Mouse (Mus musculus) MEL (cell line): ENCODE data around the gene Fastk. TPM values are rescaled to one million over a fixed set of nuclear protein-coding genes. Genes with fewer than 3 reads are reported as not detected.

Experiments
- DNase-seq: peaks from one replicate; pipeline ENCODE4 v3.0.0; 2011; ENCODE audit warnings: low read depth, low spot score
- H3K27ac ChIP-seq: 2 replicates; pipeline ENCODE4 v1.5.1; 2012; ENCODE audit warnings: low read depth, mild to moderate bottlenecking, control low read depth, low read length, moderate library complexity; ENCODE audit not compliant: control insufficient read depth
- H3K27me3 ChIP-seq, 2 experiments: fragments of 150-350 bp in 1 of 2; sonication (generic) in 1 of 2; 2 replicates each; pipeline ENCODE4 v1.6.1; 2012; ENCODE audit warnings: low read length in 2 of 2, mild to moderate bottlenecking in 2 of 2, improper control_type of control experiment in 1 of 2, moderate library complexity in 1 of 2; ENCODE audit not compliant: insufficient read depth in 2 of 2, control insufficient read depth in 1 of 2
- H3K36me3 ChIP-seq, 2 experiments: 2 replicates each; pipeline ENCODE4 v1.6.1; 2012 to 2014; ENCODE audit warnings: low read length in 2 of 2, improper control_type of control experiment in 1 of 2, inconsistent platforms in 1 of 2, mild to moderate bottlenecking in 1 of 2; ENCODE audit not compliant: insufficient read depth in 2 of 2, control insufficient read depth in 1 of 2
- H3K4me1 ChIP-seq, 2 experiments: fragments of 150-350 bp in 1 of 2; sonication (generic) in 1 of 2; 2 replicates each; pipeline ENCODE4 v1.6.1; 2012; ENCODE audit warnings: low read length in 2 of 2, improper control_type of control experiment in 1 of 2, mild to moderate bottlenecking in 1 of 2; ENCODE audit not compliant: insufficient read depth in 2 of 2, control insufficient read depth in 1 of 2
- H3K4me3 ChIP-seq, 2 experiments: fragments of 150-350 bp in 1 of 2; sonication (generic) in 1 of 2; 2 replicates each; pipeline ENCODE4 v1.5.1; 2012; ENCODE audit warnings: low read depth in 2 of 2, low read length in 2 of 2, mild to moderate bottlenecking in 2 of 2, moderate library complexity in 2 of 2, control low read depth in 1 of 2, improper control_type of control experiment in 1 of 2; ENCODE audit not compliant: control insufficient read depth in 1 of 2, insufficient read depth in 1 of 2
- H3K79me2 ChIP-seq: 2 replicates; pipeline ENCODE4 v1.6.1; 2012; ENCODE audit warnings: mild to moderate bottlenecking, low read length, moderate library complexity; ENCODE audit not compliant: control insufficient read depth, poor library complexity, insufficient read depth
- H3K9ac ChIP-seq: 2 replicates; pipeline ENCODE4 v1.6.1; 2012; ENCODE audit warnings: low read depth, mild to moderate bottlenecking, control low read depth, low read length, moderate library complexity; ENCODE audit not compliant: control insufficient read depth, poor library complexity, severe bottlenecking
- H3K9me3 ChIP-seq: fragments of 150-350 bp; sonication (generic); replicated peaks from 2 replicates; pipeline ENCODE4 v1.6.1; 2012; ENCODE audit warnings: mild to moderate bottlenecking, low read length, improper control_type of control experiment, moderate library complexity; ENCODE audit not compliant: insufficient read depth
- CHD2 ChIP-seq: IDR thresholded peaks from 2 replicates; pipeline ENCODE4 v1.6.1; 2011; ENCODE audit warnings: low read length, improper control_type of control experiment
- CTCF ChIP-seq, 3 experiments: IDR thresholded peaks in 2 of 3; conservative IDR thresholded peaks in 1 of 3; 2 replicates each; pipeline ENCODE4 v1.5.1; 2011 to 2012; ENCODE audit warnings: low read length in 3 of 3, low read depth in 2 of 3, mild to moderate bottlenecking in 2 of 3, improper control_type of control experiment in 1 of 3, inconsistent platforms in 1 of 3, mixed read lengths in 1 of 3, moderate library complexity in 1 of 3; ENCODE audit not compliant: control insufficient read depth in 1 of 3, insufficient read depth in 1 of 3, poor library complexity in 1 of 3, severe bottlenecking in 1 of 3
- E2F4 ChIP-seq: IDR thresholded peaks from 2 replicates; pipeline ENCODE4 v1.6.1; 2011; ENCODE audit warnings: low read depth, low read length, improper control_type of control experiment, borderline replicate concordance
- ELF1 ChIP-seq: IDR thresholded peaks from 2 replicates; pipeline ENCODE4 v1.6.1; 2014; ENCODE audit warnings: low read depth, mild to moderate bottlenecking, inconsistent platforms, low read length, improper control_type of control experiment, moderate library complexity
- EP300 ChIP-seq, 2 experiments: IDR thresholded peaks; 2 replicates each; pipeline ENCODE4 v1.6.1; 2011; ENCODE audit warnings: improper control_type of control experiment in 2 of 2, low read length in 2 of 2, low read depth in 1 of 2, mild to moderate bottlenecking in 1 of 2
- GATA1 ChIP-seq: IDR thresholded peaks from 2 replicates; pipeline ENCODE4 v1.6.1; 2011; ENCODE audit warnings: low read depth, low read length, improper control_type of control experiment
- HCFC1 ChIP-seq: IDR thresholded peaks from 2 replicates; pipeline ENCODE4 v1.6.1; 2012; ENCODE audit warnings: low read depth, mild to moderate bottlenecking, inconsistent platforms, low read length, improper control_type of control experiment, moderate library complexity
- JUND ChIP-seq: IDR thresholded peaks from 2 replicates; pipeline ENCODE4 v1.6.1; 2011; ENCODE audit warnings: low read depth, mild to moderate bottlenecking, improper control_type of control experiment, low read length
- KAT2A ChIP-seq: conservative IDR thresholded peaks from 2 replicates; pipeline ENCODE4 v1.6.1; 2012; ENCODE audit warnings: low read depth, low read length, improper control_type of control experiment, inconsistent platforms
- MAX ChIP-seq: IDR thresholded peaks from 2 replicates; pipeline ENCODE4 v1.6.1; 2011; ENCODE audit warnings: low read length, improper control_type of control experiment
- MEF2A ChIP-seq: IDR thresholded peaks from 2 replicates; pipeline ENCODE4 v1.6.1; 2014; ENCODE audit warnings: low read depth, mild to moderate bottlenecking, inconsistent platforms, low read length, improper control_type of control experiment; ENCODE audit not compliant: poor library complexity, insufficient replicate concordance, severe bottlenecking; ENCODE audit errors: extremely low read depth
- MYB ChIP-seq: IDR thresholded peaks from 2 replicates; pipeline ENCODE4 v1.6.1; 2011; ENCODE audit warnings: mild to moderate bottlenecking, low read depth, low read length, improper control_type of control experiment
- NELFE ChIP-seq: IDR thresholded peaks from 2 replicates; pipeline ENCODE4 v1.6.1; 2011; ENCODE audit warnings: low read depth, low read length, improper control_type of control experiment
- POLR2A ChIP-seq, 2 experiments: IDR thresholded peaks; 2 replicates each; pipeline ENCODE4 v1.6.1; 2011 to 2012; ENCODE audit warnings: low read length in 2 of 2, mild to moderate bottlenecking in 2 of 2, control low read depth in 1 of 2, improper control_type of control experiment in 1 of 2, low read depth in 1 of 2, moderate library complexity in 1 of 2; ENCODE audit not compliant: control insufficient read depth in 1 of 2, insufficient read depth in 1 of 2, poor library complexity in 1 of 2
- RAD21 ChIP-seq: IDR thresholded peaks from 2 replicates; pipeline ENCODE4 v1.6.1; 2011; ENCODE audit warnings: mild to moderate bottlenecking, low read depth, low read length, improper control_type of control experiment
- SMC3 ChIP-seq: IDR thresholded peaks from 2 replicates; pipeline ENCODE4 v1.6.1; 2011; ENCODE audit warnings: low read depth, low read length, improper control_type of control experiment
- TBP ChIP-seq: IDR thresholded peaks from 2 replicates; pipeline ENCODE4 v1.8.0; 2011; ENCODE audit warnings: low read depth, low read length, improper control_type of control experiment
- USF1 ChIP-seq: IDR thresholded peaks from 2 replicates; pipeline ENCODE4 v1.6.1; 2014; ENCODE audit warnings: low read depth, mild to moderate bottlenecking, inconsistent platforms, low read length, improper control_type of control experiment, moderate library complexity
- ZC3H11A ChIP-seq: IDR thresholded peaks from 2 replicates; pipeline ENCODE4 v1.6.1; 2012; ENCODE audit warnings: low read depth, mild to moderate bottlenecking, inconsistent platforms, low read length, improper control_type of control experiment
- polyA plus RNA-seq, 2 experiments: library from polyadenylated mRNA; stranded (reverse) in 1 of 2; unstranded in 1 of 2; fragments of >175 nt in 1 of 2; fragments of >200 nt in 1 of 2; gene quantifications; 2 replicates each; pipeline versions ENCODE4 v1.2.1 to v1.2.4; 2012; ENCODE audit warnings: low replicate concordance in 2 of 2, low read depth in 1 of 2; ENCODE audit not compliant: insufficient read length in 2 of 2, insufficient read depth in 1 of 2, missing spikeins in 1 of 2
- total RNA-seq: library from RNA; depleted of rRNA; stranded (reverse); fragments of 300-350 nt; gene quantifications from 2 replicates; pipeline ENCODE4 v1.2.3, GENCODE M21; 2012

Fastk gene
- total and polyA plus RNA-seq, 3 experiments = 111 to 273 (median 228) TPM

DNA sequence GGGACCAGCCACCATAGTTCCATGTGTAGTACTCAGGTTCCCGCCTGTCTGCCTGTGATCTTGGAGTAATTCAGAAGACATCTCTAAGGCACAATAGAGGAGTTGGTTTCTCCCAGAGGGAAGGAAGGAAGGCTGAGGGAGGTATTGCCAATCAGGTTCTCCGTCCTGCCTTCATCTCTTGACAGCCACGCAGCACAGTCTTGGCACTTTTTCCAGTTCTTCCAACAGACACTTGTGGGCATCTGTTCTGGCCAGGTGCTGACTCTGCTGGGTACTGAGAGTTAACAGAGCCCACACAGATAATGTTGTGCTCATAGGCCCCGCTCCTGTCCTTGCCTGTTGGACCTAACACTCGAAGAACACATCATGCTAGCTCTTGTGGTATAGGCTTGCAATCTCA lies 41.7 kb upstream of the Fastk start:
- no peak overlapping the region for H3K27ac ChIP-seq
- no peaks in the 10 kb centered on the region for H3K9me3 ChIP-seq
- no peaks in the 10 kb centered on the region for H3K79me2 ChIP-seq
- no peaks in the 10 kb centered on the region for H3K4me1 ChIP-seq
- no peak overlapping the region for H3K4me3 ChIP-seq
- TF ChIP-seq SMC3 = no peak
- TF ChIP-seq MEF2A = no peak
- no peak for TF ChIP-seq MYB
- TF ChIP-seq E2F4 = no peak
- TF ChIP-seq NELFE = no peak
- TF ChIP-seq TBP = no peak
- TF ChIP-seq CHD2 = no peak
- TF ChIP-seq GATA1 = no peak
- no peak for TF ChIP-seq USF1
- no peak for TF ChIP-seq CTCF (IDR thresholded peaks at IDR 0.05 in 2 of 3, conservative IDR thresholded peaks at IDR 0.05 in 1 of 3; ENCODE audit: control insufficient read depth in 1 of 3, insufficient read depth in 1 of 3, low read depth in 2 of 3, low read length in 3 of 3, poor library complexity in 1 of 3, severe bottlenecking in 1 of 3)
- no peak for TF ChIP-seq MAX
- TF ChIP-seq EP300 (IDR thresholded peaks at IDR 0.05; ENCODE audit: low read depth in 1 of 2, low read length in 2 of 2) = no peak
- DNase-seq = no peak
- H3K9ac ChIP-seq = no peak overlapping the region
- H3K27me3 ChIP-seq = no peaks in the 10 kb centered on the region
- H3K36me3 ChIP-seq = peaks cover 0 to 22% of the 10 kb centered on the region in 2 experiments; a peak in 2 of 4 replicates

DNA sequence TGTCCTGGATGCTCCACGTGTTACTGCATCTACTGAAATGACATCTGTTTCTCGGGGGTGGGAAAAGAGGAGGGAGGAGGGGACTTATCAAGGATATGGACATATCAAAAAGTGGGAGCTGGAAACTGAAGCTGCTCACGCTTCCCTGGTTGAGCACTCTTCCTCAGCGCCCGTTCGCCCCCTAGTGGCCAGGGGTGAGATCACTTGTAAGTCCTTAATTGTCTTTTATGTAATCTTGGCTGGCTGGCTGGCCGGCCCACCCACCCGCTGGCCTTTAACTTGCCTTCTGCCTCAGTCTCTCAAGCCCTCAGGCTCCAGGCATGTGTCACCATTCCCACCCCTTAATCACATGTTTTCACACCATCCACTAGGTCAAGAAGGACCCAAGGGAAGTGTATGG lies 41.0 kb upstream of the Fastk start:
- Histone ChIP-seq H3K36me3 (peaks cover 0 to 22% of the 10 kb centered on the region in 2 experiments; a peak in 2 of 4 replicates), H3K27me3 (no peaks in the 10 kb centered on the region), H3K27ac (no peak overlapping the region), H3K4me3 (no peak overlapping the region), H3K79me2 (no peaks in the 10 kb centered on the region), H3K9me3 (no peaks in the 10 kb centered on the region), H3K9ac (no peak overlapping the region), H3K4me1 (no peaks in the 10 kb centered on the region)
- DNase-seq = peak; percentile 90
- TF ChIP-seq RAD21 (peak; percentile 61), GATA1 (no peak), ELF1 (0 out of 2 replicates have a peak, but pooled peaks have one; percentile 37), ZC3H11A (peak; percentile 31; the same call in 1 of the 2 replicates), JUND (no peak), CTCF (IDR thresholded peaks at IDR 0.05 in 2 of 3, conservative IDR thresholded peaks at IDR 0.05 in 1 of 3; ENCODE audit: control insufficient read depth in 1 of 3, insufficient read depth in 1 of 3, low read depth in 2 of 3, low read length in 3 of 3, poor library complexity in 1 of 3, severe bottlenecking in 1 of 3) (peak; percentile 85 to 94 (median 87)), TBP (no peak), SMC3 (peak; percentile 60), KAT2A (no peak), POLR2A (IDR thresholded peaks at IDR 0.05; ENCODE audit: control insufficient read depth in 1 of 2, insufficient read depth in 1 of 2, low read depth in 1 of 2, low read length in 2 of 2, poor library complexity in 1 of 2) (no peak; a peak in 1 of 4 replicates), HCFC1 (0 out of 2 replicates have a peak, but pooled peaks have one; percentile 3), MYB (no peak)
